Mouse (Mus musculus): Measurements from ENCODE around the gene Desi2.
"Not testable (repeated sequence)": the region's sequence is repeated elsewhere in the genome, so short reads cannot be mapped to it uniquely, and the experiment has no call there.

DNA sequence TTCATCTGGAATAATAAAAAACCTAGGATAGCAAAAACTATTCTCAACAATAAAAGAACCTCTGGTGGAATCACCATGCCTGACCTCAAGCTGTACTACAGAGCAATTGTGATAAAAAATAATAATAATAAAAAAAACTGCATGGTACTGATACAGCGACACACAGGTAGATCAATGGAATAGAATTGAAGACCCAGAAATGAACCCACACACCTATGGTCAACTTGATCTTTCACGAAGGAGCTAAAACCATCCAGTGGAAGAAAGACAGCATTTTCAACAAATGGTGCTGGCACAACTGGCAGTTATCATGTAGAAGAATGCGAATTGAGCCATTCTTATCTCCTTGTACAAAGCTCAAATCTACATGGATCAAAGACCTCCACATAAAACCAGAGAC is 78.2 kb downstream of the Desi2 start:
- not testable (repeated sequence) for TF ChIP-seq EP300, CTCF (IDR thresholded peaks at IDR 0.05)
